Mouse (Mus musculus): ENCODE measurements around the gene Sirpa.

GRCm38 (mm10) chr2:129601894-129602663 is 9.4 kb downstream of the Sirpa start:
- TF ChIP-seq CTCF (conservative IDR thresholded peaks at IDR 0.05; ENCODE audit: low read length) (no peak), POU5F1 (IDR thresholded peaks at IDR 0.05; ENCODE audit: borderline replicate concordance, low read length) (no peak), NANOG (IDR thresholded peaks at IDR 0.05; ENCODE audit: borderline replicate concordance, low read length) (no peak)
